Mouse (Mus musculus): ENCODE measurements around the gene Mid1. TPM values are rescaled to one million over a fixed set of nuclear protein-coding genes. Genes with fewer than 3 reads are reported as not detected.
"Not testable (repeated sequence)": the region's sequence is repeated elsewhere in the genome, so short reads cannot be mapped to it uniquely, and the experiment has no call there.

Mid1 gene
- polyA plus RNA-seq, 1 experiment from 2014 or later: 8.6 TPM

DNA sequence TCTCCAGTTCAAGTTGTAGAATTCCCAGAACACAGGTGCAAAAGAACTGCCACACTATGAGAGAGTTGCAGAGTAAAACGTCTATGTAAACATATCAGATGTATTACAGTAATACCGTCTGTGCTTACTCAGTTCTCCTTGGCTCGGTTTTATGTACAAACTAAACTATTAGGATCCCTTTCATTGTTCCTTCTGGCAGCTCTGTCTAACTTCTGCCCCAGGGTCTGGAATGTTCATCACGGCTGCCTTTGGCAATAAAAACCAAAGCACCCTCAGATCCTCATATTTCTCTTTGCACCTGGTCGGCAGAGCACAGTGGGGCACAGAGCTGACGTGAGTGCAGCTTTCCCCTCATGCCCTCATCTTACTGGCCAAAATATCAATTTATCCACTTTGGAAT is 290.0 kb downstream of the Mid1 start:
- not testable (repeated sequence) for ATAC-seq (replicated peaks); H3K4me2 ChIP-seq (replicated peaks); H3K9me3 ChIP-seq; H3K4me1 ChIP-seq; H3K27me3 ChIP-seq; H3K9ac ChIP-seq (replicated peaks); H3K4me3 ChIP-seq; H3K27ac ChIP-seq (replicated peaks)
- WGBS: 67% methylated on average over 6 of the region's 6 CpGs
- peaks cover 20% of the 10 kb centered on the region for H3K36me3 ChIP-seq

DNA sequence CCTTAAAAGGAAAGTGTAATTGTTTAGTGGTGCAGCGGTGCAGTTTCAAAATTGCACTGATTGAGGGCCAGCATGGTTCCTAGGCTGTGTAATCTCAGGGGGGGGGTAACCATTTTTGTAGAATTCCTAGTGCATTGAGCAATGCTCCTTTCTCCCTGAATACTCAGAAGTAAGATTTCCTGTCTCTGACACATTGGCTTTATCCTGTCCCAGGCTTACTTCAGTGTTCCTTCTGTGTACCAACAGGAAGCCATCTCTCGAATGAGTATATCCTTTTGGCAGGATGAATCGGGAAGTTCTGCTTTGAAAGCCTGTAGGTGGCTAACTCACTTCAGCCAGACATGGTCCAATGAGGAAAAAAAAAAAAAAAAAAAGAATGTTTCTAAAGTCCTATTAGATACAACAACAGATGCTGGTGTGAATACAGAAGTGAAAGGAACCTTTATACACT is 290.7 kb downstream of the Mid1 start:
- not testable (repeated sequence) for H3K9ac ChIP-seq (replicated peaks); H3K27ac ChIP-seq (replicated peaks); H3K9me3 ChIP-seq; H3K4me3 ChIP-seq; H3K27me3 ChIP-seq; H3K4me1 ChIP-seq; H3K4me2 ChIP-seq (replicated peaks)
- 0 out of 2 replicates have a peak, but pooled peaks have one; percentile 2 for ATAC-seq (replicated peaks)
- H3K36me3 ChIP-seq: peaks cover 21% of the 10 kb centered on the region
- WGBS: 74% methylated on average over 3 of the region's 3 CpGs

DNA sequence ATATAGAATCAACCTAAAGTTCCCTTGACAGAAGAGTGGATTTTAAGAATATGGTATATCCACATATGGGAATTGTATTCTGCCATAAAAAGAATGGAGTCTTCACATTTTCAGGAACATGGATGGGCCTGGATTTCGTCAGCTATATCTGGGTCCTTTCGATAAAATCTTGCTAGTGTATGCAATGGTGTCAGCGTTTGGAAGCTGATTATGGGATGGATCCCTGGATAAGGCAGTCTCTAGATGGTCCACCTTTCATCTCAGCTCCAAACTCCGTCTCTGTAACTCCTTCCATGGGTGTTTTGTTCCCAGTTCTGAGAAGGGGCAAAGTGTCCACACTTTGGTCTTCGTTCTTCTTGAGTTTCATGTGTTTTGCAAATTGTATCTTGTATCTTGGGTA is 291.3 kb downstream of the Mid1 start:
- not testable (repeated sequence) for H3K4me1 ChIP-seq; H3K9ac ChIP-seq (replicated peaks); H3K27me3 ChIP-seq; H3K4me2 ChIP-seq (replicated peaks); H3K27ac ChIP-seq (replicated peaks); H3K9me3 ChIP-seq; H3K4me3 ChIP-seq; ATAC-seq (replicated peaks)
- H3K36me3 ChIP-seq: peaks cover 26% of the 10 kb centered on the region
- WGBS: 66% methylated on average over 5 of the region's 5 CpGs

DNA sequence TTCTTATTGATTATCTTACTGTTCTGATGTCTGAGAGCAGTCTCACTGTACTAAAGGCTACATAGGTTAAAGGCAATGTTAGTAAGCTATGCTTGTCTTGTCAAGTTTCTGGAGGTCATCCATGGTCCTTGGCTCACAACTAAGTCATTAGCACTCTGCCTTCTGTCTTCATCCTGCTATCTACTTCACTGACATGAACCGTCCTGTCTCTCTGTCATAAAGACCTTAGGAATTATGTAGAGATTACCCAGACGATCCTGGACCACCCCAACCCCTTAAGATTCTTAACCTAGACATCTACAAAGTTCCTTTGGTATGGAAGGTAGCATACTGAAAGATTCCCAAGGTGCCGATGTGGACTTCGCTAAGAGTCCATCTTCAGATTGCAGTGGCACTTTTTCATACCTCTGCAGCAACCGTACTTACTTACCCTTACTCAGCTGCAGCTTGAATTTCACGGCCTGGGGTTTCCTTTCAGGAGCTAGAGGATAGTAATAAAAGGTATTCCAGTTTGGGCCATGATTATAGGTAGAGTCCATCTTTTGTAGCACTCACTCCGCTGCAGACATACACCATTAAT is 292.9 kb downstream of the Mid1 start:
- not testable (repeated sequence) for ATAC-seq (replicated peaks); H3K27me3 ChIP-seq; H3K4me1 ChIP-seq; H3K27ac ChIP-seq (replicated peaks); H3K4me2 ChIP-seq (replicated peaks); H3K4me3 ChIP-seq; H3K9ac ChIP-seq (replicated peaks)
- 89% methylated on average over 7 of the region's 7 CpGs for WGBS
- H3K36me3 ChIP-seq: peaks cover 40% of the 10 kb centered on the region
- H3K9me3 ChIP-seq: peaks cover 14% of the 10 kb centered on the region

DNA sequence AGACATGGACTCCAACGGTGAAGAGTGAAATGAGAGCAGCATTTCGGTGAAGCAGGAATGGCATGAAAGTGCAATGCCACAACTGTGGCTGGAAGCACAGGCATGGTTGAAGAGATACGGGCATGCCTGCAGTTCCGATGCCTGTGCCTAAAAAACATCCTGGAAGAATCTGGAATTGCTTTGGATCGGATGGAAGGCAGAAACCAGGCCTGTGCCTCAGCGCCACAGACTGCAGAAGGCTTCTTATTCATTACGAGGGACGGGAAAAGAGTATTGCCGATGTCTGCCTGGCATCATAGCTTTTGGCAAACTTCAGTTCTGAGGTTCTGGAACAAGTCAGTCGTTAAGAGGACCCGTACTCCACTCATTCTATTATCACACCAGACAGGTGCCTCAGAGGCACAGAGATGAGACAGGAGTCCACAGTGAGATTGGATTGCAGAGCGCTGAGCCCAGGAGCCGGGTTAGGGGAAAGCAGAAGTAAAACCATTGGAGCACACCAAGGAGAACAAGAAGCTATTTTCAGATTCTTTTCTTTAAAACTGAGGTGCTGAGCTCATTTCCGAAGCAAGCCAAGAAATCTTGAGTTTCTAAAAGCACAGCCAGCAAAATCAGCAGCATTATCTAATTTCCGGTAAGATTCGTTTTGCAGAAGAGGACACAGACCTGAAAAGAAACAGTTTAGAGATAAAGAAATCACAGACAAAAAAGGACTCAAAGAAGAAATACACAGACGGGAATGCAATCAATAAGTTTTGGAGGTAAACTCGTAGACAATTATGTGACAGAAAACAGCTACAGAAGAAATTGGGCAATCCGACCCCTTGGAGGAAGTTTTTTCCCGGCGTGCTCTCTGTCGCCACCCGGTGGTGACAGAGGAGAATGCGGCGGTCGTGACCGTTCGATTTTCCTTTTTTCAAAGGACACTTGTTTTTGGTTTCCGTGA is 293.7 kb downstream of the Mid1 start:
- not testable (repeated sequence) for H3K4me1 ChIP-seq; H3K27me3 ChIP-seq; ATAC-seq (replicated peaks); H3K9ac ChIP-seq (replicated peaks)
- Histone ChIP-seq H3K4me3 (peak overlapping the region; percentile 23), H3K36me3 (peaks cover 39% of the 10 kb centered on the region), H3K9me3 (peaks cover 17% of the 10 kb centered on the region), H3K4me2 (replicated peaks) (peak overlapping the region; percentile 32), H3K27ac (replicated peaks) (peak overlapping the region; percentile 3)
- WGBS: 64% methylated on average over 29 of the region's 29 CpGs

DNA sequence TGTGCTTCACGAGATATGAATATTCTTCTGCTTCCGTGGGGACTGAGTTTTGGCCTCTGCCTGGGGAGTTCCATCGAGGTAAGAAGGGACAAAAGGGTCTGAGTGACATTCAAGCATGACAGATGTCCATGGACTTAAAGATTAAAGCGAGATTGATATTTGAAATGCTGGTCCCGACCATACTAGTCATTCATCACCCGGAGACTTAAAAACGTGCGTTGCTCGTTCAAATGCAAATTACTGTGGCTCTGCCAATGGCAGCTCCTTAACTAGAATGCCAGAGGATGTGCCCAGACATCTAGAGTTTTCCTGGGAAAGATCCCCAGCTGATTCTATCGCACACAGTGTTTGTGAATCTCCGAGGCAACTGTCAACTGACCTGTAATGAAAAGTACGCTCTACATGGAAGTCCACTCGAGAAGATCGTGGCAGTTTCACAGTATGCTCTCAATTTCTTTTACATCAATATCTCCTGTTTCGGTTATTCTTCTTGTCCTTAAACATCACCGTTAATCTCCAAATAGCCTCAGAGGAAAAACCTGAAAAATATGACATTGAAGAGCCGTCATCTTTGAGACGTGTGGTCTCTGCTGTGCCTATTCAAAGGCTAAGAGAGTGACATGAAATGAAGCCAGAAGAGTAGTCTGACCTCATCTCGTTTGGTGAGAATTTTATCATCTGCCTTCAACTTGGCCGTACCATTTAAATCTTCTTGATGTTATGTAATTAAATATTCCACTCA is 294.6 kb downstream of the Mid1 start:
- Histone ChIP-seq H3K27ac (replicated peaks) (peak overlapping the region; percentile 2), H3K4me3 (peak overlapping the region; percentile 23), H3K36me3 (peaks cover 44% of the 10 kb centered on the region), H3K4me2 (replicated peaks) (peak overlapping the region; percentile 32), H3K9me3 (peaks cover 26% of the 10 kb centered on the region), H3K9ac (replicated peaks) (peak overlapping the region; percentile 11)
- WGBS: 70% methylated on average over 20 of the region's 20 CpGs
- peak; percentile 23 for ATAC-seq (replicated peaks)
- not testable (repeated sequence) for H3K4me1 ChIP-seq, H3K27me3 ChIP-seq

DNA sequence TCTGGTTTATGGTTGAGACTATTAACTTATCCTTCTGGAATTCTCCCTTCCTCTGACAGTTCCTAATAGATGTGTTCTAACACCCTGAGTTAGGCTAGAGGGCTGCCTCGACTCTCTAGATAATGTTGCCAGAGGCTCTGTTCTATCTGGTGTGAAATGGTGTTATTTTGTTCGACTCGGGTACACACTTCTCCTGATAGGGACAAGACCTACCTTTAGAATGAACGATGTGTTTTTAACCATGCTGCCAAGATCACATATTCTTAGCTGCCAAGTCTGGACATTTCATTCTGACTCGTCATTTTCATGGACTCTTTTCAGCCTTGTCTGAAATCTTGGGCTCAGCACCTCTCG is 295.2 kb downstream of the Mid1 start:
- H3K27ac ChIP-seq (replicated peaks); H3K4me3 ChIP-seq; H3K4me2 ChIP-seq (replicated peaks); ATAC-seq (replicated peaks); H3K4me1 ChIP-seq; H3K9ac ChIP-seq (replicated peaks); H3K27me3 ChIP-seq: not testable (repeated sequence)
- H3K9me3 ChIP-seq: peaks cover 26% of the 10 kb centered on the region
- peaks cover 45% of the 10 kb centered on the region for H3K36me3 ChIP-seq
- 84% methylated on average over 6 of the region's 6 CpGs for WGBS

DNA sequence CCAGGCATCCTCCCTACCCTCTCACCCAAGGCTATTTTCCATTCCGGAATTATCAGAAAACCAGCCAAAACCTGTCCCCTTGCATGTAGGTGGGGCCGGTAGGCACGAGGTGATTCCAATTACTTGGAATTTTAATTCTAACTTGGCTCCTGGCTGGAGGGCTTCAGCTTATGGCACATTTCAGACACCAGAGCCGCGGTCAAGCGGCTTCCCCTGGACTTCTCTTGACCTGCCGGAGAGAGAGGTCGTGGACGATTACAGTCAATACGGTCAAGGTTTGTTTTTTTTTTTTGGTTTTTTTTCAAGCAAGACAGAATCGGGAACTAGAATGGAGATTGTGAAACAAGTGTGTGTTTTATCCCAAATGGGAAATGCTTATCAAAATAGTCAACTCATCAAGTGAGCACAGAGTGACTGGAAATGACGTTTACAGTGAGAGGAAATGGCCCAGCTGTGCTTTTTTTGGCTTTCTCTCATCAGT is 295.9 kb downstream of the Mid1 start:
- Histone ChIP-seq H3K36me3 (peaks cover 50% of the 10 kb centered on the region), H3K27ac (replicated peaks) (no peak overlapping the region), H3K4me3 (no peak overlapping the region), H3K9ac (replicated peaks) (no peak overlapping the region), H3K27me3 (no peaks in the 10 kb centered on the region), H3K4me2 (replicated peaks) (no peak overlapping the region), H3K4me1 (peaks cover 8% of the 10 kb centered on the region; the same call in 1 of the 2 replicates), H3K9me3 (peaks cover 30% of the 10 kb centered on the region)
- ATAC-seq (replicated peaks): no peak
- 90% methylated on average over 12 of the region's 12 CpGs for WGBS

DNA sequence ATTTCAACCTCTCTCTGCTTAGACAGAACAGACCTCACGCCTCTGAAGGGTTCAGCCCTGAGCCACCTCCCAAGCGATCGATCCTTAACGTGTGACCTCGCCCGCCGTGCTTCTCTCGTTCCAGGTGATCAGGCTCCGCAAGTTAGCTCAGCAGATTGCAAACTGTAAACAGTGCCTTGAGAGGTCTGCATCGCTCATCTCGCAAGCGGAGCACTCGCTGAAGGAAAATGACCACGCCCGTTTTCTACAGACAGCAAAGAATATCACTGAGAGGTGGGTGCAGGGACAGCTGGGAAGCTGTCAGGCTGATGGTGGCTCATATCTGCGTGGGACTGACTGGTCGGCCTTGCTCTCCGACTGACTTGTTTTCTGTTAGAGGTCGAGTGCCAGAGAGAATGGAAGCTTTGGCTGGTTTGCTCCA is 296.8 kb downstream of the Mid1 start:
- not testable (repeated sequence) for H3K4me2 ChIP-seq (replicated peaks); H3K9ac ChIP-seq (replicated peaks); H3K4me3 ChIP-seq; H3K4me1 ChIP-seq; H3K27ac ChIP-seq (replicated peaks); ATAC-seq (replicated peaks); H3K27me3 ChIP-seq
- peaks cover 35% of the 10 kb centered on the region for H3K9me3 ChIP-seq
- peaks cover 49% of the 10 kb centered on the region for H3K36me3 ChIP-seq
- 92% methylated on average over 19 of the region's 19 CpGs for WGBS

DNA sequence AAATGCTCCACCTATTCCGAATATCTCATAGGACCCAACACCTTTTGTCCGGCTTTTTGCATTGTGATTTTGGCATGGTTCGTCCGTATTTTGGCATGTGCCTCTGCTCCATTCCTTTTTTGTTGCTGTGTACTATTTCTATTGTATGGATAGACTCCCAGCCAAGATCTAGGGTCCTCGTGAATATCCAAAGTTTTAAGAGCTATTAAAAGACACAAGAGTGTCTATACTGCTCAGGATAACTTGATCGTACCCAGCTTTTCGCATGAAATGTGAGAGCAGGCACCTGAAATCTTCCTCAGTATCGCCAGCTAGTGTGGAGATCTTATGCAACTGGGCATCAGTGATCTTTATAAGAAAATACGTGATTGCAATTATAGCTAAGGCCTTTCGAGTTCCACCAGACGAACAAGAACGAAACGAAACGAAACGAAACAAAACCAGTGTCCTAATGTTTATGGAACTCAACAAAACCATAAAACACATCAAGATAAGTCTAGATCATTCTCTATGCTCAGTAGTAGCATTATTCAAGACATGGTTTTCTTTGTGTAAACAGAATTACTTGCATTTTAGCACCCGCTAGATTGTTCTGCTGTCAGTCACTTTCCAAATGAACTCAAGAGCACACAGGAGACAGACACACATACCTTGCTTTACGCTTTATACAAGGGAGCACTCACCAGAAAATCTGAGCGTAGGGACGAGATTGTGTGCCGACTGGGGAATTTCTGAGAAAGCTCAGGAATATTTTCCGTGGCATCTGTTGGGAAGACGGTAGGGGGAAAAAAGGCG is 297.8 kb downstream of the Mid1 start:
- not testable (repeated sequence) for H3K4me3 ChIP-seq; H3K27ac ChIP-seq (replicated peaks); H3K9ac ChIP-seq (replicated peaks); ATAC-seq (replicated peaks); H3K4me1 ChIP-seq; H3K27me3 ChIP-seq; H3K4me2 ChIP-seq (replicated peaks)
- H3K36me3 ChIP-seq: peaks cover 48% of the 10 kb centered on the region
- WGBS: 87% methylated on average over 23 of the region's 23 CpGs
- H3K9me3 ChIP-seq: peaks cover 35% of the 10 kb centered on the region

DNA sequence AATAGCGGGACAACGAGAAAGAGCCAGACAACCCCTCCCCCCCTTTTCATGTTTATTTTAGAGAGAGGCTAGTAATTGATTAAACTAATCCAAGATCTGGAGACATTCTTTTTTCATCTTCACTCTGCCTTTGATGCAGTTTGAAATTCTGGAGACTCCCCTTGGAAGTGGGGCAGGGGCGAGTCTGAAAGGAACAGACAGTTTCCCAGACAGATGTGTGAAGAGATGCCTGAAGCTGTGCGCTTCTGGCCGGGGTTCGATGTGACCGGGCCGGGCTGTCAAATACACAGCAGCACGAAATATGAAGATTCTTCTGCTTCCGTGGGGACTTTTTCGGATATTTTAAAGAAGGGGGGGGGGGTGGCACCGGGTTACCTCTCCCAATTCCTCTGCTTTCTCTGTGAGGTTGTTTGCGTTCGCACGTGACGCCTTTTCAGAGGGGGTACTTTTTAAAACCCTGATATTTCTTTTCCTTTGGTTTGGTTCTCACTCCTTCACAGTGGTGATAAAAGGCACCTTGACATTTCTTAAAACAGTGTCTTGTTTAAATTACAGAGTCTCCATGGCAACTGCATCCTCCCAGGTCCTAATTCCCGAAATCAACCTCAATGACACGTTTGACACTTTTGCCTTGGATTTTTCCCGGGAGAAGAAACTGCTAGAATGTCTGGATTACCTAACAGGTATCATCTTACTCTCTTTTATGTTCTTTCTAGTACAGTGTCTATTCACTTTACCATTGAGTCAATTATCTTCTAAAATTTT is 298.6 kb downstream of the Mid1 start:
- H3K4me1 ChIP-seq; H3K27me3 ChIP-seq; H3K4me2 ChIP-seq (replicated peaks); H3K9ac ChIP-seq (replicated peaks); H3K27ac ChIP-seq (replicated peaks); H3K4me3 ChIP-seq; ATAC-seq (replicated peaks): not testable (repeated sequence)
- peaks cover 37% of the 10 kb centered on the region for H3K9me3 ChIP-seq
- peaks cover 51% of the 10 kb centered on the region for H3K36me3 ChIP-seq
- WGBS: 86% methylated on average over 19 of the region's 19 CpGs

All from forebrain, embryonic 15.5 days (tissue).